ENCODE assay signal across 9 mouse cellular contexts in the genomic region with DNA sequence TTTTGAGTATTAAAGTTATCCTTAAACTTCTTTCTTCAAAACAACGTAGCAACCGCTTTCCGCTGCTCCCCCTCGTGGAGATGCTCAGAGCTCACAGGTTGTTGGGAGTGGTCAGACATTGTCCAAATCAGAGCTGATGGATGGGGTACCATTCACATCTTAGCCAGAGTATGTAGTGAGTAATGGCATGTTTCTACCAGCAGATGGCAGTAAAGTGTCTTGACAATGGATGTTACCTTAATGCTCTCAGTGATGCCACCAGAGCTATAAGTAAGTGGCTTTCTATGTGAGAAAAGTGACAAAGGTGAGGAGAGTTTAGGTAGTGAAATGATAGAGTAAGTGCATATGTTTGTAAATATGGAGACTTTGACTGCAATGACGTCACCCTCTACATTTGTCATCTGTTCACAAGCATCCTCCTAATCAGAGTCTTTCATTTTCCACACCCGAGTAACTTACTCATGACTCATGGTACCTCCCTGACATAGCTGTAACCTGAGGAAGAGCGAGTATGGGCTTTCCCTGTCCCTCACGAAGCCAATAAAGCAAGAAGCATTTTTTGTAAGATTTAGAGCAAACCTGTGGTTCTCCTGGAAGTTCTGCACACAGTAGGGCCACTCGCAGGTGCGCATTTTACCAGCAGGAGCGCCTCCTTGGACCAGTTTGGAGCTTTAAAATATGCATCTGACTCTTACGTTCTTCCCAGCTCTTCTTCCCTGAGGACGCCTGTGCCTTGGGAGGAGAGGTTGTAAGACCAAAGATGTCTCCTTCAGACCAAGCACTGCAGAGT.
DNase-seq lines count a peak whose midpoint lies in the region; ATAC-seq and TF ChIP-seq lines count a peak whose summit lies in the region.
"Had no signal": no experiment of that assay in that cellular context is flagged by ENCODE, and none has a peak within 500 bp of the region (broad histone marks: within the 10 kb centered on the region; RNA-seq: fewer than 3 reads in every experiment).

No protein-coding gene starts in this region.

- no peaks in the 10 kb centered on the region for H3K9me3 ChIP-seq in forebrain, embryonic 15.5 days
- H3K9me3 ChIP-seq in kidney, postnatal 0 days (replicated peaks; ENCODE audit: low read length): no peaks in the 10 kb centered on the region
- H3K9me3 ChIP-seq: embryonic facial prominence, embryonic 13.5 days had no signal

- 58% methylated on average over 13 of the region's 13 CpGs for WGBS in forebrain, embryonic 15.5 days
- 56% methylated on average over 13 of the region's 13 CpGs for WGBS in kidney, postnatal 0 days
- WGBS in small intestine, adult 2 months: 53% methylated on average over 13 of the region's 13 CpGs

- peak; percentile 86 for ATAC-seq in forebrain, embryonic 15.5 days (replicated peaks)
- peak; percentile 74; the same call in 1 of the 2 replicates for ATAC-seq in kidney, postnatal 0 days (replicated peaks; ENCODE audit: low FRiP score, low read depth)
- ATAC-seq in erythroblast, adult 5-6 weeks (replicated peaks; ENCODE audit: low FRiP score, poor library complexity, severe bottlenecking): no peak

- no peak overlapping the region for H3K9ac ChIP-seq in forebrain, embryonic 15.5 days (replicated peaks)
- H3K9ac ChIP-seq in kidney, postnatal 0 days (ENCODE audit: low read depth, low read length): no peak overlapping the region
- H3K9ac ChIP-seq: embryonic facial prominence, embryonic 13.5 days had no signal

- H3K36me3 ChIP-seq in forebrain, embryonic 15.5 days: no peaks in the 10 kb centered on the region
- H3K36me3 ChIP-seq in kidney, postnatal 0 days (ENCODE audit: insufficient read depth, low read length): no peaks in the 10 kb centered on the region
- no peaks in the 10 kb centered on the region for H3K36me3 ChIP-seq in small intestine, adult 2 months (ENCODE audit: control insufficient read depth, insufficient read depth, low read length)
- H3K36me3 ChIP-seq: embryonic facial prominence, embryonic 13.5 days had no signal

- TF ChIP-seq CTCF in kidney, postnatal 0 days (IDR thresholded peaks at IDR 0.05; ENCODE audit: low read depth): peak; percentile 94
- TF ChIP-seq CTCF in small intestine, adult 2 months (IDR thresholded peaks at IDR 0.05; ENCODE audit: extremely low read depth, insufficient read length, insufficient replicate concordance, low read depth, low read length): peak; percentile 42; the same call in 1 of the 2 replicates

- H3K4me1 ChIP-seq in forebrain, embryonic 15.5 days: 0 out of 2 replicates have a peak, but pooled peaks cover 4% of the 10 kb centered on the region
- H3K4me1 ChIP-seq in kidney, postnatal 0 days (replicated peaks; ENCODE audit: insufficient read depth, low read length): no peaks in the 10 kb centered on the region
- no peaks in the 10 kb centered on the region for H3K4me1 ChIP-seq in small intestine, adult 2 months (ENCODE audit: control insufficient read depth, insufficient read depth, insufficient read length, low read length)
- H3K4me1 ChIP-seq: embryonic facial prominence, embryonic 13.5 days had no signal

- H3K4me2 ChIP-seq in forebrain, embryonic 15.5 days (replicated peaks): no peak overlapping the region
- no peak overlapping the region for H3K4me2 ChIP-seq in kidney, postnatal 0 days (ENCODE audit: low read length)
- H3K4me2 ChIP-seq: embryonic facial prominence, embryonic 13.5 days had no signal

- no peak overlapping the region for H3K27ac ChIP-seq in forebrain, embryonic 15.5 days (replicated peaks)
- no peak overlapping the region for H3K27ac ChIP-seq in kidney, postnatal 0 days
- no peak overlapping the region for H3K27ac ChIP-seq in small intestine, adult 2 months (ENCODE audit: insufficient read depth, low read depth, low read length)
- H3K27ac ChIP-seq: embryonic facial prominence, embryonic 13.5 days had no signal

- TF ChIP-seq POLR2A in small intestine, adult 2 months (IDR thresholded peaks at IDR 0.05; ENCODE audit: low read depth, low read length): no peak

- peak; percentile 22 for DNase-seq in ovary, postnatal 14 days (ENCODE audit: low spot score)
- DNase-seq in ovary, adult 18-20 months (ENCODE audit: low spot score): no peak
- peak; percentile 32 for DNase-seq in c-Kit-positive CD71-negative TER-119-negative erythroid progenitor cells, embryonic 14.5 days (ENCODE audit: low read depth)
- peak; percentile 90 for DNase-seq in kidney, postnatal 0 days (ENCODE audit: low spot score)
- peak; percentile 45 for DNase-seq in lung, postnatal 14 days

- no peak overlapping the region for H3K4me3 ChIP-seq in forebrain, embryonic 15.5 days
- H3K4me3 ChIP-seq in kidney, postnatal 0 days (replicated peaks; ENCODE audit: low read depth, low read length): no peak overlapping the region
- no peak overlapping the region for H3K4me3 ChIP-seq in small intestine, adult 2 months (ENCODE audit: low read depth, low read length)
- H3K4me3 ChIP-seq: embryonic facial prominence, embryonic 13.5 days had no signal

- no peaks in the 10 kb centered on the region for H3K27me3 ChIP-seq in forebrain, embryonic 15.5 days
- H3K27me3 ChIP-seq in kidney, postnatal 0 days (ENCODE audit: insufficient read depth, low read length): no peaks in the 10 kb centered on the region
- no peaks in the 10 kb centered on the region for H3K27me3 ChIP-seq in small intestine, adult 2 months (ENCODE audit: control insufficient read depth, insufficient read depth, low read length)
- H3K27me3 ChIP-seq: embryonic facial prominence, embryonic 13.5 days had no signal
